Mouse (Mus musculus): ENCODE data around the gene Cdkal1. TPM values are rescaled to one million over a fixed set of nuclear protein-coding genes. Genes with fewer than 3 reads are reported as not detected.

The Cdkal1 gene
- total RNA-seq, 1 experiment, result 20.8 TPM

GRCm38 (mm10) chr13:29780713-29781112 lies 74.8 kb downstream of the Cdkal1 start:
- Histone ChIP-seq H3K9ac (ENCODE audit: insufficient read depth, low read depth, low read length, poor library complexity, severe bottlenecking) (no peak overlapping the region), H3K36me3 (ENCODE audit: control insufficient read depth, insufficient read depth, low read length, poor library complexity, severe bottlenecking) (no peaks in the 10 kb centered on the region), H3K4me3 (ENCODE audit: insufficient read depth in 1 of 2, low read depth in 1 of 2, low read length in 2 of 2, poor library complexity in 1 of 2, severe bottlenecking in 1 of 2) (no peak overlapping the region), H3K27ac (ENCODE audit: insufficient read depth, low read depth, low read length, poor library complexity, severe bottlenecking) (no peak overlapping the region), H3K4me1 (ENCODE audit: control insufficient read depth in 2 of 2, insufficient read depth in 2 of 2, low read length in 2 of 2, poor library complexity in 1 of 2) (no peaks in the 10 kb centered on the region), H3K9me3 (ENCODE audit: control insufficient read depth, insufficient read depth, low read depth, low read length) (no peaks in the 10 kb centered on the region)
- no peak for DNase-seq (ENCODE audit: low read depth, low spot score)
- in situ Hi-C loops (cut with MboI; ENCODE audit: low sequenced_read_pairs in 2 of 2, unreplicated experiment in 2 of 2), result no loop called here
- TF ChIP-seq MAFK (IDR thresholded peaks at IDR 0.05; ENCODE audit: insufficient read depth, low read depth, low read length) (no peak), ZC3H11A (IDR thresholded peaks at IDR 0.05; ENCODE audit: borderline replicate concordance, low read depth, low read length) (no peak), HCFC1 (IDR thresholded peaks at IDR 0.05; ENCODE audit: borderline replicate concordance, insufficient read depth, low read length) (no peak), CHD2 (IDR thresholded peaks at IDR 0.05; ENCODE audit: low read depth, low read length) (no peak), ZNF384 (IDR thresholded peaks at IDR 0.05; ENCODE audit: low read depth, low read length) (no peak)

- Histone ChIP-seq H3K36me3 (ENCODE audit: control insufficient read depth, insufficient read depth, low read length, poor library complexity, severe bottlenecking) (no peaks in the 10 kb centered on the region), H3K4me1 (ENCODE audit: control insufficient read depth in 2 of 2, insufficient read depth in 2 of 2, low read length in 2 of 2, poor library complexity in 1 of 2) (no peaks in the 10 kb centered on the region), H3K27ac (ENCODE audit: insufficient read depth, low read depth, low read length, poor library complexity, severe bottlenecking) (no peak overlapping the region), H3K9ac (ENCODE audit: insufficient read depth, low read depth, low read length, poor library complexity, severe bottlenecking) (no peak overlapping the region), H3K4me3 (ENCODE audit: insufficient read depth in 1 of 2, low read depth in 1 of 2, low read length in 2 of 2, poor library complexity in 1 of 2, severe bottlenecking in 1 of 2) (no peak overlapping the region), H3K9me3 (ENCODE audit: control insufficient read depth, insufficient read depth, low read depth, low read length) (no peaks in the 10 kb centered on the region)
- DNase-seq (ENCODE audit: low read depth, low spot score), result no peak
- TF ChIP-seq ZC3H11A (IDR thresholded peaks at IDR 0.05; ENCODE audit: borderline replicate concordance, low read depth, low read length) (no peak), CHD2 (IDR thresholded peaks at IDR 0.05; ENCODE audit: low read depth, low read length) (no peak), ZNF384 (IDR thresholded peaks at IDR 0.05; ENCODE audit: low read depth, low read length) (no peak), HCFC1 (IDR thresholded peaks at IDR 0.05; ENCODE audit: borderline replicate concordance, insufficient read depth, low read length) (no peak), MAFK (IDR thresholded peaks at IDR 0.05; ENCODE audit: insufficient read depth, low read depth, low read length) (no peak)
- in situ Hi-C loops (cut with MboI; ENCODE audit: low sequenced_read_pairs in 2 of 2, unreplicated experiment in 2 of 2), result no loop called here
Measured at GRCm38 (mm10) chr13:29779519-29779918, 76.0 kb downstream of the Cdkal1 start.

- TF ChIP-seq ZC3H11A (IDR thresholded peaks at IDR 0.05; ENCODE audit: borderline replicate concordance, low read depth, low read length) (no peak), MAFK (IDR thresholded peaks at IDR 0.05; ENCODE audit: insufficient read depth, low read depth, low read length) (no peak), ZNF384 (IDR thresholded peaks at IDR 0.05; ENCODE audit: low read depth, low read length) (no peak), CHD2 (IDR thresholded peaks at IDR 0.05; ENCODE audit: low read depth, low read length) (no peak)
Measured at GRCm38 (mm10) chr13:29779116-29779515, 76.4 kb downstream of the Cdkal1 start.

GRCm38 (mm10) chr13:29778124-29778523 lies 77.3 kb downstream of the Cdkal1 start:
- no peak for DNase-seq (ENCODE audit: low read depth, low spot score)
- in situ Hi-C loops (cut with MboI; ENCODE audit: low sequenced_read_pairs in 2 of 2, unreplicated experiment in 2 of 2), result no loop called here
- no peaks in the 10 kb centered on the region for H3K36me3 ChIP-seq (ENCODE audit: control insufficient read depth, insufficient read depth, low read length, poor library complexity, severe bottlenecking)
- H3K9me3 ChIP-seq (ENCODE audit: control insufficient read depth, insufficient read depth, low read depth, low read length), result no peaks in the 10 kb centered on the region
- TF ChIP-seq MAFK (IDR thresholded peaks at IDR 0.05; ENCODE audit: insufficient read depth, low read depth, low read length), result no peak
- TF ChIP-seq ZC3H11A (IDR thresholded peaks at IDR 0.05; ENCODE audit: borderline replicate concordance, low read depth, low read length), result no peak
- no peak for TF ChIP-seq ZNF384 (IDR thresholded peaks at IDR 0.05; ENCODE audit: low read depth, low read length)
- no peak for TF ChIP-seq CHD2 (IDR thresholded peaks at IDR 0.05; ENCODE audit: low read depth, low read length)
- TF ChIP-seq HCFC1 (IDR thresholded peaks at IDR 0.05; ENCODE audit: borderline replicate concordance, insufficient read depth, low read length), result no peak
- no peak overlapping the region for H3K27ac ChIP-seq (ENCODE audit: insufficient read depth, low read depth, low read length, poor library complexity, severe bottlenecking)
- no peak overlapping the region for H3K9ac ChIP-seq (ENCODE audit: insufficient read depth, low read depth, low read length, poor library complexity, severe bottlenecking)
- H3K4me3 ChIP-seq (ENCODE audit: insufficient read depth in 1 of 2, low read depth in 1 of 2, low read length in 2 of 2, poor library complexity in 1 of 2, severe bottlenecking in 1 of 2), result no peak overlapping the region
- no peaks in the 10 kb centered on the region; a peak in 1 of 4 replicates for H3K4me1 ChIP-seq (ENCODE audit: control insufficient read depth in 2 of 2, insufficient read depth in 2 of 2, low read length in 2 of 2, poor library complexity in 1 of 2)

More at GRCm38 (mm10) chr13:29779116-29779515, 76.4 kb downstream of the Cdkal1 start:
- no peak overlapping the region for H3K9ac ChIP-seq (ENCODE audit: insufficient read depth, low read depth, low read length, poor library complexity, severe bottlenecking)
- DNase-seq (ENCODE audit: low read depth, low spot score), result no peak
- no peaks in the 10 kb centered on the region for H3K36me3 ChIP-seq (ENCODE audit: control insufficient read depth, insufficient read depth, low read length, poor library complexity, severe bottlenecking)
- no peaks in the 10 kb centered on the region for H3K9me3 ChIP-seq (ENCODE audit: control insufficient read depth, insufficient read depth, low read depth, low read length)
- H3K27ac ChIP-seq (ENCODE audit: insufficient read depth, low read depth, low read length, poor library complexity, severe bottlenecking), result no peak overlapping the region
- H3K4me1 ChIP-seq (ENCODE audit: control insufficient read depth in 2 of 2, insufficient read depth in 2 of 2, low read length in 2 of 2, poor library complexity in 1 of 2), result no peaks in the 10 kb centered on the region
- H3K4me3 ChIP-seq (ENCODE audit: insufficient read depth in 1 of 2, low read depth in 1 of 2, low read length in 2 of 2, poor library complexity in 1 of 2, severe bottlenecking in 1 of 2), result no peak overlapping the region
- in situ Hi-C loops (cut with MboI; ENCODE audit: low sequenced_read_pairs in 2 of 2, unreplicated experiment in 2 of 2), result no loop called here

GRCm38 (mm10) chr13:29777225-29777624 lies 78.2 kb downstream of the Cdkal1 start:
- Histone ChIP-seq H3K9me3 (ENCODE audit: control insufficient read depth, insufficient read depth, low read depth, low read length) (no peaks in the 10 kb centered on the region), H3K27ac (ENCODE audit: insufficient read depth, low read depth, low read length, poor library complexity, severe bottlenecking) (no peak overlapping the region), H3K36me3 (ENCODE audit: control insufficient read depth, insufficient read depth, low read length, poor library complexity, severe bottlenecking) (no peaks in the 10 kb centered on the region; the same call in 1 of the 2 replicates), H3K4me3 (ENCODE audit: insufficient read depth in 1 of 2, low read depth in 1 of 2, low read length in 2 of 2, poor library complexity in 1 of 2, severe bottlenecking in 1 of 2) (no peak overlapping the region), H3K9ac (ENCODE audit: insufficient read depth, low read depth, low read length, poor library complexity, severe bottlenecking) (no peak overlapping the region), H3K4me1 (ENCODE audit: control insufficient read depth in 2 of 2, insufficient read depth in 2 of 2, low read length in 2 of 2, poor library complexity in 1 of 2) (no peaks in the 10 kb centered on the region; a peak in 1 of 4 replicates)
- no peak for DNase-seq (ENCODE audit: low read depth, low spot score)
- TF ChIP-seq HCFC1 (IDR thresholded peaks at IDR 0.05; ENCODE audit: borderline replicate concordance, insufficient read depth, low read length) (no peak), CHD2 (IDR thresholded peaks at IDR 0.05; ENCODE audit: low read depth, low read length) (no peak), ZNF384 (IDR thresholded peaks at IDR 0.05; ENCODE audit: low read depth, low read length) (no peak), MAFK (IDR thresholded peaks at IDR 0.05; ENCODE audit: insufficient read depth, low read depth, low read length) (no peak)
- in situ Hi-C loops (cut with MboI; ENCODE audit: low sequenced_read_pairs in 2 of 2, unreplicated experiment in 2 of 2), result no loop called here

Data from ES-E14 (cell line).